Mouse (Mus musculus) embryonic fibroblast, embryonic 13.5 days (primary cell): ENCODE measurements around the gene Ribc1. TPM values are rescaled to one million over a fixed set of nuclear protein-coding genes. Genes with fewer than 3 reads are reported as not detected.

Source experiments
- H3K27ac ChIP-seq: 2 replicates; pipeline ENCODE4 v1.5.1; 2012; ENCODE audit warnings: low read length, control low read depth, inconsistent platforms; ENCODE audit not compliant: insufficient read depth
- H3K4me1 ChIP-seq: 2 replicates; pipeline ENCODE4 v1.6.1; 2011; ENCODE audit warnings: low read length; ENCODE audit not compliant: control insufficient read depth, insufficient read depth
- H3K4me3 ChIP-seq: 2 replicates; pipeline ENCODE4 v1.5.1; 2011; ENCODE audit warnings: mild to moderate bottlenecking, control low read depth, low read length; ENCODE audit not compliant: insufficient read depth
- CTCF ChIP-seq: IDR thresholded peaks from 2 replicates; pipeline ENCODE4 v1.5.1; 2011; ENCODE audit warnings: mild to moderate bottlenecking, control low read depth, low read length, moderate library complexity, borderline replicate concordance; ENCODE audit not compliant: insufficient read depth
- POLR2A ChIP-seq: IDR thresholded peaks from 2 replicates; pipeline ENCODE4 v1.6.1; 2011; ENCODE audit warnings: low read depth, mild to moderate bottlenecking, control low read depth, low read length, moderate library complexity
- polyA plus RNA-seq: library from polyadenylated mRNA; stranded (reverse); fragments of >200 nt; gene quantifications from 2 replicates; pipeline ENCODE4 v1.2.4, GENCODE M21; 2011; ENCODE audit warnings: low read depth; ENCODE audit not compliant: missing spikeins, insufficient read length

Gene Ribc1
- polyA plus RNA-seq, 1 experiment: 0.91 TPM

GRCm38 (mm10) chrX:152002865-152003264 is 13.2 kb downstream of the Ribc1 start:
- no peak overlapping the region for H3K4me3 ChIP-seq
- peak overlapping the region; percentile 7; the same call in 1 of the 2 replicates for H3K27ac ChIP-seq
- TF ChIP-seq CTCF: no peak
- TF ChIP-seq POLR2A: no peak
- no peaks in the 10 kb centered on the region; the same call in 1 of the 2 replicates for H3K4me1 ChIP-seq

GRCm38 (mm10) chrX:152001737-152002710 is 14.1 kb downstream of the Ribc1 start, which contains the start of gene Hsd17b10:
Gene Hsd17b10 (plus strand): TSS chrX:152001845.
- H3K27ac ChIP-seq: peak within 1 kb of the TSS; percentile 42
- TF ChIP-seq CTCF (no peak), POLR2A (peak; percentile 94)
- H3K4me3 ChIP-seq: peak within 1 kb of the TSS; percentile 51
- no peaks in the 10 kb centered on the region; the same call in 1 of the 2 replicates for H3K4me1 ChIP-seq

- no peaks in the 10 kb centered on the region; the same call in 1 of the 2 replicates for H3K4me1 ChIP-seq
- TF ChIP-seq CTCF (no peak), POLR2A (no peak)
- no peak overlapping the region; the same call in 1 of the 2 replicates for H3K27ac ChIP-seq
- no peak overlapping the region for H3K4me3 ChIP-seq
These were observed 14.9 kb downstream of the Ribc1 start for GRCm38 (mm10) chrX:152001182-152001684.

- Histone ChIP-seq H3K27ac (no peak overlapping the region), H3K4me3 (no peak overlapping the region), H3K4me1 (no peaks in the 10 kb centered on the region; the same call in 1 of the 2 replicates)
- no peak for TF ChIP-seq CTCF
- no peak for TF ChIP-seq POLR2A
These were observed 16.9 kb downstream of the Ribc1 start for GRCm38 (mm10) chrX:151999006-151999710.

Other genes starting within 250 kb of the Ribc1 start
- 180 and 192 TPM in 2 replicates for gene Huwe1, start 215.5 kb downstream of the Ribc1 start, polyA plus RNA-seq
- 103 and 104 TPM in 2 replicates for gene Hsd17b10, start 14.4 kb downstream of the Ribc1 start, polyA plus RNA-seq
- 83.5 and 97.5 TPM in 2 replicates for gene Smc1a, start 133 bp upstream of the Ribc1 start, polyA plus RNA-seq
- gene Iqsec2, start 128.0 kb upstream of the Ribc1 start, polyA plus RNA-seq: 10.1 and 11.9 TPM in 2 replicates
- gene Kdm5c, start 216.7 kb upstream of the Ribc1 start, polyA plus RNA-seq: 42.2 and 45.0 TPM in 2 replicates